Mouse (Mus musculus) embryonic facial prominence, embryonic 14.5 days (tissue): ENCODE measurements around the gene Rere. TPM values are rescaled to one million over a fixed set of nuclear protein-coding genes. Genes with fewer than 3 reads are reported as not detected.
A peak's percentile ranks its signal among the peaks of the same experiment; 100 is the strongest.

Source experiments
- ATAC-seq: fragments of 200-750 bp; cut with Nextera tagmentation; 2 replicates; pipeline ENCODE4 v1.8.0; 2017; ENCODE audit warnings: low read depth, moderate number of reproducible peaks, moderate TSS enrichment
- DNase-seq: peaks from one replicate; pipeline ENCODE4 v3.0.0-alpha.2; 2015; ENCODE audit warnings: low spot score
- H3K27ac ChIP-seq: fragments of 300-500 bp; sonication (generic); replicated peaks from 2 replicates; pipeline ENCODE4 v1.5.1; 2014; ENCODE audit warnings: low read depth, mild to moderate bottlenecking, low read length, moderate library complexity
- H3K27me3 ChIP-seq: fragments of 300-500 bp; sonication (generic); replicated peaks from 2 replicates; pipeline ENCODE4 v1.6.1; 2014; ENCODE audit warnings: low read length; ENCODE audit not compliant: control insufficient read depth, insufficient read depth
- H3K36me3 ChIP-seq: fragments of 300-500 bp; sonication (generic); 2 replicates; pipeline ENCODE4 v1.6.1; 2014; ENCODE audit warnings: low read length, mixed read lengths; ENCODE audit not compliant: control insufficient read depth, insufficient read depth
- H3K4me1 ChIP-seq: fragments of 300-500 bp; sonication (generic); 2 replicates; pipeline ENCODE4 v1.6.1; 2014; ENCODE audit warnings: antibody characterized with exemption, low read length; ENCODE audit not compliant: control insufficient read depth, insufficient read depth
- H3K4me2 ChIP-seq: fragments of 300-500 bp; sonication (generic); 2 replicates; pipeline ENCODE4 v1.6.1; 2014; ENCODE audit warnings: low read depth, mild to moderate bottlenecking, low read length, moderate library complexity, mixed read lengths
- H3K4me3 ChIP-seq: fragments of 300-500 bp; sonication (generic); 2 replicates; pipeline ENCODE4 v1.5.1; 2014; ENCODE audit warnings: low read depth, mild to moderate bottlenecking, low read length
- H3K9ac ChIP-seq: fragments of 300-500 bp; sonication (generic); 2 replicates; pipeline ENCODE4 v1.6.1; 2014; ENCODE audit warnings: low read depth, mild to moderate bottlenecking, low read length, moderate library complexity, mixed read lengths
- H3K9me3 ChIP-seq: fragments of 300-500 bp; sonication (generic); 2 replicates; pipeline ENCODE4 v1.6.1; 2016; ENCODE audit warnings: low read length; ENCODE audit not compliant: control insufficient read depth
- WGBS: fragments of 180-500 bp; shearing (Covaris S2); extraction: QIAGEN DNeasy Blood & Tissue Kit; methylation state at CpG from one replicate; pipeline ENCODE4 v1.1.7; 2014; 5-methylcytosine and 5-hydroxymethylcytosine counted together
- polyA plus RNA-seq: library from polyadenylated mRNA; unstranded; fragments of >200 nt; fragmentation: Nextera tagmentation; extraction: Ambion mirVana; gene quantifications from 2 replicates; pipeline ENCODE4 v1.2.1, GENCODE M21; 2014

The Rere gene
- polyA plus RNA-seq, 1 experiment from 2014 or later: 32.0 TPM

DNA sequence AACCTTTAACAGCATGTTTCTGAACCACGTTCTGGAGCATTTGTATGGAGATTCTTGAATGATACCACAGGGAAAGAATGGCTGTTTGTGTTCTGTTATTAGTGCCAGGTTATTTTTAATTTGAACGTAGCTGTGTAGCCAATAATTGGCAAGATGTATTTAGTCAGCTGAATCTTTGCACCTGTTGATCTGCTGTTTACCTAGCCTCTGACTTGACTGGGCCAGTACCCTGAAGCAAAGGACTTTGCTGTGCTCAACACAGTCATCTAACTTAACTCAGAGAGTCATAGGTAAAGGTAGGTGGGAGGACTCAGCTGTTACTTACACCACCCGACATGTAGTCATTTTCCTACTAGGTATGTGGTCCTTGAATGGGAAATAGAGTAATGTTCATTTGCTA lies 278.1 kb downstream of the Rere start:
- 84% methylated on average over 3 of the region's 3 CpGs for WGBS
- H3K4me3 ChIP-seq: no peak overlapping the region

DNA sequence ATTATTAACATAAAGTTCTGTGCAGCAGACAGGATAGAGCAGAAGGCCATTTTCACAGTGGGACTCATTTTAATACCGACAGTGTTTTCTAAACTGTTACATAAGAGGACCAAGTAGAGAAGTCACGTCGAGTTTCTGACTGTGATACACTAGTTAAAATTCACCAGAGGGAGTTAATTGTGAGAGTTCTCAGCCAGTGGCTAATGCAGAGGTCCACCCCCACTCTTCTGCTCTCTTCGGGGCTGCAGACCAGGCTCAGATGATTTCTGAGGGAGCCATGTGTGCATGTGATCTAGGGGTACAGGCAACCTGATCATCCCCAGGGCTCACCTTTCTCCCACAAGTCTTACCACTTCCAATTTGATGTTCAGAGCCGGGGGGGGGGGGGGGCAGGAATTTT lies 281.8 kb downstream of the Rere start:
- no peak overlapping the region for H3K27ac ChIP-seq
- WGBS: 38% methylated on average over 5 of the region's 5 CpGs
- H3K9me3 ChIP-seq: no peaks in the 10 kb centered on the region
- H3K4me2 ChIP-seq: no peak overlapping the region
- H3K36me3 ChIP-seq: no peaks in the 10 kb centered on the region
- H3K27me3 ChIP-seq: no peaks in the 10 kb centered on the region
- ATAC-seq: no peak
- H3K4me3 ChIP-seq: no peak overlapping the region
- peaks cover 16% of the 10 kb centered on the region for H3K4me1 ChIP-seq
- H3K9ac ChIP-seq: no peak overlapping the region
- DNase-seq: no peak

More for the DNA sequence above, 278.1 kb downstream of the Rere start:
- Histone ChIP-seq H3K9me3 (no peaks in the 10 kb centered on the region), H3K36me3 (peaks cover 12% of the 10 kb centered on the region; the same call in 1 of the 2 replicates), H3K27ac (no peak overlapping the region), H3K4me1 (peaks cover 24% of the 10 kb centered on the region), H3K9ac (no peak overlapping the region), H3K27me3 (no peaks in the 10 kb centered on the region), H3K4me2 (no peak overlapping the region)
- DNase-seq: no peak
- no peak for ATAC-seq

DNA sequence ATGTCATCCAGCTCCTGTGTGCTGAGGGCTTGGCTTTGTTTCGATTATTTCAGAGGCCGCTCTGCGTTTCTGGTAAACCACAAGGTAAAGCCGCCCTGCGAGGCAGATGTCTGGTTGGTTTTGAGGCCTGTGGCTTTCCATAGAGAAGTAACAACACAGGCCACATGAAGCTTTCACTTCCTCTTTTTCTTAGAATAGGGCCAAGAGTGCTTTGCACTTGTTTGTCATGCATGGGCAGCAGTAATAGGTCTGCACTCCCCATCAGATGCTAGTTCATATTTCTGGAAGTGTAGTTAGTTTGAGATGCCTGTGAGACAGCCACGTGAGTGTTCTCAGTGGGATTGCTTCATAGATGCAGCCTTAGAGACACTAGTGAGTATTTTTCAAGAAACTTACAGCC lies 284.7 kb downstream of the Rere start:
- Histone ChIP-seq H3K36me3 (no peaks in the 10 kb centered on the region), H3K27me3 (no peaks in the 10 kb centered on the region), H3K9ac (0 out of 2 replicates have a peak overlapping the region, but pooled peaks have one; percentile 31), H3K9me3 (no peaks in the 10 kb centered on the region), H3K4me1 (peaks cover 32% of the 10 kb centered on the region), H3K27ac (0 out of 2 replicates have a peak overlapping the region, but pooled peaks have one; percentile 42), H3K4me2 (no peak overlapping the region), H3K4me3 (no peak overlapping the region)
- ATAC-seq (no peak), DNase-seq (peak; percentile 61)
- WGBS: 53% methylated on average over 6 of the region's 6 CpGs

DNA sequence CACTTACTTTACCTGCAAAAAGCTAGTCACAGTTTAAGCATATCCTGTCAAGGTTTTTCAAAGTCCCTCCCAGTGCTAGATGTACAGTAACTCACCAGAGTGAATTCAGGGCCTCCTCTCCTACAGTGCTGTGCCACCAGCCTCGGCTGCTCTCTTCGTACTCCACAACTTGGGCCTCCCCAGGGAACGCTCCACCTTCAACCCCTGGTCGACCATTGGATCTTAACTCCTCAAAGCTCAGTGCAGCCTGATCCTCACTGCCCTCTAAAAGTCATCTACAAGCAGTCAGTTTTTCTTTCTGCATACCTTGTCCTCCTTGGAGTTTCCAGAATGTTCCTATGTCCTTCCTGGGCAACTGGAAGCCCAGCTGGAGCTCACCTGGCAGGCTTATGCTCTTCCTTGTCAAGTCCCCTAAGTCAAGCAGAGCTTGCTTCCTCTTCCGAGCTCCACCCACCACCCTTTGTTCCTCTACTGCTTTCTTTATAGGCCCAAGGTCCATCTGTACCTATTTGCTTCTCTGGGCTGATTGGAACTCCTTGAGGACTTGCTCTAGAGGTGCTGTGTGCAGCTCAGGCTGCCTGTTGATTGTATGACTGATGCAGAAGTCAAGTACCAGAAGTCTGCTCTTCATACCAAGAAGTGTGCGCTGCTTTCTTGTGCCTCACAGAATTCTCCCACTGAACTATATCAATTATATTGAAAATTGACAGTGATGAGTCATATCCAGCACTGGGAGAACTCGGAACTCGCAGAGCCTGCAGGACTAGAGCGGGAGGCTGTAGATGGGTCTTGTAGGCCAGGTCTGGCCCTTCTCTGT lies 287.1 kb downstream of the Rere start:
- H3K4me3 ChIP-seq: peak overlapping the region; percentile 90
- H3K9ac ChIP-seq: peak overlapping the region; percentile 94
- peak overlapping the region; percentile 85 for H3K4me2 ChIP-seq
- H3K4me1 ChIP-seq: peaks cover 30% of the 10 kb centered on the region
- H3K9me3 ChIP-seq: no peaks in the 10 kb centered on the region
- WGBS: 34% methylated on average over 9 of the region's 9 CpGs
- H3K36me3 ChIP-seq: no peaks in the 10 kb centered on the region
- H3K27me3 ChIP-seq: no peaks in the 10 kb centered on the region
- no peak for ATAC-seq
- DNase-seq: no peak
- peak overlapping the region; percentile 92; the same call in 1 of the 2 replicates for H3K27ac ChIP-seq

DNA sequence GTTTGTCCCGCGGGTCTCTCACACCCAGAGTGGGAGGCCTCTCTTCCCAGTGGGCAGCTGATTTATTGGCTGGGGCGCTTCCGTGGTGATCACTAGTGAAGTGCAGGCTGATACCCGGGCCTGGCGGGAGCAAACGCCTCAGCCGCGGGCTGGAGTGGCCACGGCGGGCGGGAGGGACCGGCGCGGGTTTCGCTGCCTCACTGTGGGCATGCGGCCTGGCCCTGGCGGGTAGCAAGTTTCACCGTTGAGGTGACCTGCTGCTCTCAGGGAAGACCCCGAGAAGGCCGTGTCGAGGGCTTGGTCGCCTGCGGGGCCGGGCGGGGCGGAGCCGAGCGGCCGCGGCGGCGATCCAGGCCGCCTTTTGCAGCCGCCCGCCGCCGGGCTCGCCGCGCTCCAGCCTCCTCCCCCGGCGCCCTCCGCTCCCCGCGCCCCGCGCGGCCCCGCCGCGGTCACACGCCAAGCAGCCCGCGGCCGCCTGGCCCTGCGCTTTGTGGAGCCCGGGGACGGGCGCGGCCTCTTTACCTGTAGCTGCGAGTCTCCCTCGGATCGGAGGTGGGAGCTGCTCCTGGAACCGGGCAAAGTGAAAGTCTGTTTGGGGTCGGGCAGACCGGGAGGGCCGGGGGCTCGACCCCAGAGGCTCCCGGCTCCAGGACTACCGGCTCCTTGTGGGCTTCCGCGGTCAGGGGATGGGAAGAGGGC lies 287.8 kb downstream of the Rere start:
- Histone ChIP-seq H3K27me3 (no peaks in the 10 kb centered on the region), H3K36me3 (no peaks in the 10 kb centered on the region), H3K4me1 (peaks cover 26% of the 10 kb centered on the region), H3K9ac (peak overlapping the region; percentile 94), H3K4me2 (peak overlapping the region; percentile 85), H3K27ac (peak overlapping the region; percentile 92), H3K9me3 (no peaks in the 10 kb centered on the region), H3K4me3 (peak overlapping the region; percentile 90)
- DNase-seq (peak; percentile 83), ATAC-seq (peak; percentile 92)
- WGBS: 2% methylated on average over 37 of the region's 73 CpGs

DNA sequence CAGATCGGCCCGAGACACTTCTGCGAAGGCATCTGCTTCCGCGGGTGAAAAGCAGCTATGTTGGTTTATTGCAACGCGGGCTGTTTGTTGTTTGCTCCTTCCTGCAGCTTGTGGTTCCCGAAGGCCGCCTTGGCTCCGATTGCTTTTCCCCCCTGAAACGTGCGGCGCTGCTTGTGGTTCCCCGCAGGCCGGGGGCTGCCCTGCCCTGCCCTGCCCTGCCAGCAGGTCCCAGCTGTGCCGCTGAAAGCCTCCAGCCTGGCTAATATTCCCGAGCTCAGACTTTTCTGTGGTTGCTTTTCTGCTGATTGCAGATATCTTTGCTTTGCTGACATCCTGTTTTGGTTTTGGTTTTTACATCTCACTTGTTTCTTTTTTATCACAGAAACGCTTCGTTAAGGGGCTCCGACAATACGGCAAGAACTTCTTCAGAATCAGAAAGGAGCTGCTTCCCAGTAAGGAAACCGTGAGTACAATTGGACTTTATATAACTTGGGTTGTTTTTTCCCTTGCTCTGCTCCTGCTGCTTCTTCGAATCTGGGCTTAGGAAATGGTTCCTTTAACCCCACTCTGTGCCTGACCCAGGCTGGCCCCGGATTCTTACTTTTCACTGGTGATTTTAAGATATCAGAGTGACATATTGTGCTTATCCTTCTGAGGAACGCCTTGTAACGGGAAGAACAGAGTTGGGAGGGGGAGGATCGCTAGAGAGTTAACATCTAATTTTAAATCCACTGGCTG lies 288.6 kb downstream of the Rere start:
- H3K4me2 ChIP-seq: peak overlapping the region; percentile 85
- peak overlapping the region; percentile 90 for H3K4me3 ChIP-seq
- H3K9me3 ChIP-seq: no peaks in the 10 kb centered on the region
- 1% methylated on average over 24 of the region's 27 CpGs for WGBS
- H3K27ac ChIP-seq: peak overlapping the region; percentile 92
- no peaks in the 10 kb centered on the region for H3K27me3 ChIP-seq
- H3K9ac ChIP-seq: peak overlapping the region; percentile 94
- DNase-seq (peak; percentile 77), ATAC-seq (peak; percentile 63)
- H3K36me3 ChIP-seq: no peaks in the 10 kb centered on the region
- H3K4me1 ChIP-seq: peaks cover 26% of the 10 kb centered on the region

DNA sequence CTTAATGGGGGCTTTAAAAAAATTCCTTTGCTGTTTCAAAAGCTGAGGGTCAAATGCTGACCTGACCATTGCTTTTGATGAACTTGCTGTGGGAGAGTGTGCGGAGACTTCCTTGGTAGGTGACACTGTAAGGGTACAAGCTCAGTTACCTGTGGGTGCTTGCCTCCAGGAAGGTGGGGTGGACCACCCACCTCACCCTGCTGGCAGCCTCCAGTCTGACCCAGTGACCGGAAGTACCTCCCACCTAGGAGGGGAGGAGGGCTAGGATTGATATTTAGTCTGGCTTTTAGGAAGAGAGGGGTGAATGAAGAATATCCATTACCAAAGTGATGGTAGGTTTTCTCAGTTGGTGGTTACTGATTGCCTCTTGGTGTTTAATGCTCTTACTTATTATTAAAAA lies 289.3 kb downstream of the Rere start:
- H3K4me1 ChIP-seq: peaks cover 26% of the 10 kb centered on the region
- no peaks in the 10 kb centered on the region for H3K36me3 ChIP-seq
- H3K4me3 ChIP-seq: peak overlapping the region; percentile 90
- no peak overlapping the region for H3K27ac ChIP-seq
- WGBS: 39% methylated on average over 2 of the region's 2 CpGs
- H3K27me3 ChIP-seq: no peaks in the 10 kb centered on the region
- DNase-seq (no peak), ATAC-seq (no peak)
- peak overlapping the region; percentile 94; the same call in 1 of the 2 replicates for H3K9ac ChIP-seq
- no peaks in the 10 kb centered on the region for H3K9me3 ChIP-seq
- H3K4me2 ChIP-seq: peak overlapping the region; percentile 85

DNA sequence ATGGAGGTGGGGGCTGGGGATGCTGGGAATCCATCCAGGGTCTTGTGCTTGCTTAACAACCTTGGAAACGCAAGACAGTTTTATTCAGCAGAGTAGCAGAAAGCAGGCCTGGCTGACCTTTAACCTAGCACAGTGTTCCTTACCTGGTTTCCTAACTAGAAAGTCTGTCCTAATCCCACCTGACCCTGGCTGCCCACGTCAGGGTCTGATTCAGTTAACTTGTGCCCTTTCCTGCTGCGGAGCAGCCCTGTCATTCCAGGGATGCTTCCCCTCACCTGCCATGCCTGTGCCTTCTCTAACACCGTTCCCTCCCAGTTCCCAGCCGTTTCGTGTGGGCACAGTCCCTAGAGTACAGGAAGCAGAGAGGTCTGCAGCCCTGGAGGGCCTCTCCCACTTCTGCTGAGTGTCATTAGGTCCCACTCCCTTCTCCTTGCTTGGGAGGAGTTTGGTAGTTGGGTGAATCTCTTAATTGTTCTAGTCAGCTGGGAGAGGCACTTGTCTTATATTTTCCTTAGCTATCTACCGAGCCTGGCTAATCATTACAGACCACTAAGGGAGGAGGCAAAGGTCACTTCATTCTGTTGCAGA lies 290.8 kb downstream of the Rere start:
- ATAC-seq (no peak), DNase-seq (no peak)
- Histone ChIP-seq H3K27me3 (no peaks in the 10 kb centered on the region), H3K9ac (no peak overlapping the region), H3K4me2 (no peak overlapping the region), H3K4me1 (peaks cover 22% of the 10 kb centered on the region), H3K36me3 (peaks cover 5% of the 10 kb centered on the region; the same call in 1 of the 2 replicates), H3K27ac (no peak overlapping the region), H3K9me3 (no peaks in the 10 kb centered on the region), H3K4me3 (no peak overlapping the region)
- 65% methylated on average over 7 of the region's 7 CpGs for WGBS
